ENCODE assay signal across 15 mouse cellular contexts in the genomic region with DNA sequence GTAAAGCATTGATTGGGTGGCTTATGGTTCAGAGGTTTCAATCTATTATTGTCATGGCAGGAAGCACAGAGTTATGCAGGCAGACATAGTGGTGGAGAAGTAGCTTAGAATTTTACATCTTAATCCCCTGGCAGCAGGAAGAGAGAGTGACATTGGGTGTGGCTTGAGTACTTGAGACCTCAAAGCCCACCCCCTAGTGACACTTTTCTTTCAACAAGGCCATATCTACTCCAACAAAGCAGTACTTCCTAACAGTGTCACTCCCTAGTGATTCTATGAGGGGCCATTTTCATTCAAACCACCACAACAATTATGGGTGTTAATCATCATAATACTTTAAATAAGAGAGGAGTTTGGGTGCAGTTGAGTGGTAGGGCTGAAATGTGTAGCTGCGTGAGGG.
"Had no signal": no experiment of that assay in that cellular context is flagged by ENCODE, and none has a peak within 500 bp of the region (broad histone marks: within the 10 kb centered on the region; RNA-seq: fewer than 3 reads in every experiment).

No protein-coding gene starts in this region.

- DNase-seq: gastrocnemius, adult 2 months; gastrocnemius, postnatal 10 days; gastrocnemius, postnatal 25 days; heart, adult 2 months; heart, postnatal 14 days; heart, postnatal 4 days; kidney, adult 18-20 months; kidney, adult 8-10 months; kidney, postnatal 10 days; kidney, postnatal 36 days; layer of hippocampus, adult 9-11 months; layer of hippocampus, postnatal 36 days; liver; liver, embryonic 13.5 days; liver, postnatal 0 days had no signal
